Mouse (Mus musculus): ENCODE measurements around the gene Doxl2.
"Not testable (repeated sequence)": the region's sequence is repeated elsewhere in the genome, so short reads cannot be mapped to it uniquely, and the experiment has no call there.

The Doxl2 gene

DNA sequence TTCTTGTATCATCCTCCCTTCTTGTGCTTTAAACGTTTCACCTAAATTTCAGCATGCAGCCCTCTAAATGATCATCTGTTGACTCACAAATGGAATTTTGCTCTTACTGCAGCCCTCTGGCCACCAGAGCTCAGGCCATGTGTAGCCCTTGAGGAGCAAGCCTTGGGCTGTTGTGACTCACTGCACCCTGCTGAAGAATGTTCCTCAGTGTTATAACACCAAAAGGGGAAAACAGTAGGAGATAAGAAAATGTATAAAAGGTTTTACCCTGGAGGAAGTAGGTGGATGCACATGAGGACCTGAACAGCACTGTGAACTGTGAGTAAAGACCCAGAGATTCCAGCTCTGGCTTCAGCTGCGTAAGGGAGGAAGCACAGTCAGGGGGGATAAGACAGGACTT, at the start of gene Doxl2:
TSS of gene Doxl2 (plus strand) at position 301 of the 400 bp plus-strand sequence.
- DNase-seq (ENCODE audit: extremely low read depth, low read depth, low spot score) = no peak

DNA sequence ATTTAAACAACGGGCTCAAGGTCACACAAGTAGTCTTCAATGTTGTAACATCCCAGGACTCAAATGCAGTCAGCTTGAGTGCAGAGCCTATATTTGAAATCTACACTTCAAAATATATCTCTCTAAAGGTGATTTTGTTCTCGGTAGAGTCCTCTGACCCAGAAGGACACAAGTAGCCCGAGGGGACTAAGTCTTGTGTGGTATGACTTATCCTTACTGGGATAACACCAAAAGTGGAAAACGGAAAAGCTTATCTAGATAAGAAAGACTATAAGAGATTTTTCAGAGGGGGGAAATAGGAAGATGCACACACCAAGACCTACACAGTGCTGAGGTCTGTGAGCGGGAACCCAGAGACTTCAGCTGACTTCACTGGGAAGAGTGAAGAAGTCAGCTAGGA, 45.2 kb upstream of the Doxl2 start, which contains the start of gene 1600015I10Rik:
TSS of gene 1600015I10Rik (plus strand) at position 301 of the 400 bp plus-strand sequence.
- no peak for DNase-seq (ENCODE audit: extremely low read depth, low read depth, low spot score)

DNA sequence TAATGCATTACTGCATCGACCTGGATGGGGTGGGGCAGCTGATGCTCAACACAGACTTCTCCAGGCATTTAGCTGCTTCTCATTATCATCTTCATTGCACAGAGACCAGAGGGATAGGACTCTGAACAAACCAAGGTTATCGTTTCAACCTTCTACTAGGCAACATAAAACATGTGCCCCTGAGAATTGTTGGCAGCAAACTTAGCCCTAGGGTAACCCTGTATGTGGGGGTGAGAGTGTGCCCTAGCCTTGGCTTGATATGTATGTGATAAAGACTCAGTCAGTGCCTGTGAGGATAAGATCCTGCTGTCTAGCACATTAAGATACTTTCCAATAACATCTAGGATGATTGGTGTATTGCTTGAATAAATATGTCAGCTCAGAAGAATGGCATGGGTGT, 25.2 kb upstream of the Doxl2 start:
- DNase-seq (ENCODE audit: extremely low read depth, low read depth, low spot score) = no peak

DNA sequence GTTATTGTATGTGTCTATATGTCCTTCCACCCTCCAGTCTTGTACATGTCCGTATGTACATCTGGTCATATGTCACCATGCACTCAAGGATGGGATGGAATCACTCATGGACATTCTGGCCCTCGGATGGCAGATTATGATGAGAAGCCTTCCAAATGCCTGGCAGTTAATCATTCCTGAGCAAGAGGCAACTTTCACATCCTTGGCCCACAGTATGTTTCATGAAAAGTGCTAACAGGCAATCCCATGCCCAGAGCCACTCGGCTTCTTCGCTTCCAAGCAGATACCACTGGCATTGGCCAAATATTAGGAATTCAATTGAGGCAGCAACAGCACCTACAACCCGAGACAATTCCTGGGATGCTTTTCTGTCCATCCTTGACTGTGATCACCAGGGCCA, 24.1 kb upstream of the Doxl2 start:
- DNase-seq (ENCODE audit: extremely low read depth, low read depth, low spot score) = no peak

DNA sequence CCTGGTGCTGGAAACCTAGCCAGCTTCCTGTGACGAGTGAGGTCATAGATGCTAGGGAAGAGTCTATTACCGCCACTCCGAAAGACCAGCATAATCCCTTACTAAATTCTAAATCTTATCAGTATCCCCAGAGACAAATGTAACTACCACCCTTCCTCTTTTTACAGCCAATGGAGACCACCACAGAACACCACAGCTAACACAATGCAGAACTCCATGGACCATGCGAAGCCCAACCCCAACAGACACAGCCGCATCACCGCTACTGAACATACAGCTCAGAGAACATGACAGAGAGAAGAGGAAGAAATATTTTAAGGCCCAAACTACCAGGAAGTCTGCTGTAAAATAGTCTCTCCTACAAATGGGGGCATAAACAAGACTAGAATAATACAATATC, 23.1 kb upstream of the Doxl2 start:
- no peak for DNase-seq (ENCODE audit: extremely low read depth, low read depth, low spot score)

DNA sequence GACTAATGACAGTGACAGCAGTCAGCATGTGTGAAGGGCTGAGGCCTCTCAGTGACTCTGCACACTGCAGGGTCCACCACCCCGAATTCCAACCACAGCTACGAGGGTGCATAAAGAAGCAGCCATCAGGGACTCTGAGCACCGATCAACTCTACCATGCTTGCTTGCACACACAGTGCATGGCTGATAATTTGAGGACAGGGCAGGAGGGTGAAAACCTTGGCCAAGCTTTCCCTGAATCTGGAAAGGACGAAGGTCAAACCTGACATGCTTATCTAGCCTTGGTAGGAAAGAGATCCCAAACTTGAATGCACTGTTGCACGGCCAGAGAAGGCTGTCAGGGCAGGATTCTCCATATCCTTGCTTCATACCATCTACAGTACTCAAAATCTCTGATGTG, 21.5 kb upstream of the Doxl2 start:
- no peak for DNase-seq (ENCODE audit: extremely low read depth, low read depth, low spot score)

DNA sequence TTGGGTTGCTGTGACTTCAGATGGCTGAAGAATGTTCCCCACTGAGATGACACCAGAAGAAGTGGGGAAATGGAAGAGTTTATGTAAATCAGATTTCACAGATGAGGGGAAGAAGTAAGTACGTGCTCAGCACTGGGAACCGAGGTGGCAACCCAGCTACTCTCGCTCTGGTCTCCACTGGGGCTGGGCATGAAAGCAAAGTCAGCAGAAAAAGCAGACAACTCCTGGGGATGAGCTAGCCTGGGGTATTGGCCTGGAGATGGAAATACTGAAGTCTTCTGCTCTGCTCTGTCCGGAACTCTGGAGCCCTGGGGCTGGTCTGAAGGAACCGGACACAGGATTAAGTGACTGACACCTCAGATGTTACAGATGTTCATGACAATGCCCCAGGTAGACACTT, 20.6 kb upstream of the Doxl2 start:
- DNase-seq (ENCODE audit: extremely low read depth, low read depth, low spot score) = no peak

DNA sequence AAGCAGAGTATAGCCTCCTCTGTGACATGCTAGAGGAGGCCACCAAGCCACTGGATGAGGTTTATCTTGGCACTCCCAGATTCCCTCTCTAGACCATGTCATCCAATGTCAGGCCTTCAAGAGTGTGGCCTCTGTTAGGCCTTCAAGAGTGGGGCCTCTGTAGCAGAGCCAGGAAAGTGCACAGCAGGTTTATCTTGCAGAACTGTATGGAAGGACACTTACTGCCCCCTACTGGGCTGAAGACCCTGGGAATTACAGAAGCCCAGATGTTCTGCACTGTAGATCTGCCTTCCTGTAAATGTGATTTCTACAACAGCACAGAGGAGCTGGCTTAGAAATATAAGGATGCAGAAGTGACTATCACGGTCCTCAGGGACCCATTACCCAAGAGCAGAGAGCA, 19.8 kb upstream of the Doxl2 start:
- DNase-seq (ENCODE audit: extremely low read depth, low read depth, low spot score) = no peak

DNA sequence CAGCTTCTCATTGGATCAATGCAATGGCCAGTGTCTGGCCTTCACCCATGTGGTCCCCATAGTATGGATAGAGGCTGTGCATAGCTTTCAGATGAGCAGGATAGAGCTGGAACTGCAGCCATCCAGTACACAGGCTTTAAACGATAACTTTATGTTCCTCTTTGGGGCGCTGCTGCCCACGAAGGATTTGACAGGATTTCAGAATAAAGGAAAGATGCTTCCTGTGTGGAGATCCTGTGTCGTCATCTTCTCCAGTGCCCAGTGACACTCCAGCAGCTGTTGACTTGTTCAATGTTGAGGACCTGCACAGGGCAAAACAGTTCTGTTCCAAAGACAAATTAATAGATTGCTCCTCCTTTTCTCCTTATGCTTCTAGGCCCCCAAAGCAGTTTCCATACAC, 18.0 kb upstream of the Doxl2 start:
- no peak for DNase-seq (ENCODE audit: extremely low read depth, low read depth, low spot score)

DNA sequence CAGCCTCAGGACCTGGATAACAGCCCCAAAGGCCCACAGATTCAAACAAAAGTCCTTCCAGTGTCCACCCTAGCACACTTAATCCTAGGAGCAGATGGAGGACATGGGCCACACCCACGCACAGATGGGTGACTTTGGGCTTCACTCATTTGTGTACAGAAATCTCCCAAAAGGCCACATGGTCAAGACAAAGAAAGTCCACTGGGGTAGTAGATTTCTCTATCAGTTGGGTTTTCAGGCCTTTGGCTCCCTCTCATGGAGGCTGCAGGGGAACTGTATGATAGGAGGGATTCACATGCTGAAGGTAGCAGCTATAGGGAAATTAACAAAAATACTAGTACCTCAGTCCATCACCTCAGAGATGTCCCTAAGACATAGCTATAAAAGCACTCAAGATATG, 16.7 kb upstream of the Doxl2 start:
- no peak for DNase-seq (ENCODE audit: extremely low read depth, low read depth, low spot score)

DNA sequence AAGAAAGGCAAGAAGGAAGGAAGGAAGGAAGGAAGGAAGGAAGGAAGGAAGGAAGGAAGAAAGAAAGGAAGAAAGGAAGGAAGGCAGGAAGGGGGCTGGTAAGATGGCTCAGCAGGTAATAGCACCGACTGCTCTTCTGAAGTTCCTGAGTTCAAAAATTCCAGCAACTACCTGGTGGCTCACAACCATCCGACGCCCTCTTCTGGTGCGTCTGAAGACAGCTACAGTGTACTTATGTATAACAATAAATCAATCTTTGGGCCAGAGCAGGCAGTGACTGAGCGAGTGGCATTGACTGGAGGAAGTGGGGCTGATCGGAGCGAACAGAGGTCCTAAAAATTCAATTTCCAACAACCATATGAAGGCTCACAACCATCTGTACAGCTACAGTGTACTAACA, 15.6 kb upstream of the Doxl2 start:
- not testable (repeated sequence) for DNase-seq (ENCODE audit: extremely low read depth, low read depth, low spot score)

DNA sequence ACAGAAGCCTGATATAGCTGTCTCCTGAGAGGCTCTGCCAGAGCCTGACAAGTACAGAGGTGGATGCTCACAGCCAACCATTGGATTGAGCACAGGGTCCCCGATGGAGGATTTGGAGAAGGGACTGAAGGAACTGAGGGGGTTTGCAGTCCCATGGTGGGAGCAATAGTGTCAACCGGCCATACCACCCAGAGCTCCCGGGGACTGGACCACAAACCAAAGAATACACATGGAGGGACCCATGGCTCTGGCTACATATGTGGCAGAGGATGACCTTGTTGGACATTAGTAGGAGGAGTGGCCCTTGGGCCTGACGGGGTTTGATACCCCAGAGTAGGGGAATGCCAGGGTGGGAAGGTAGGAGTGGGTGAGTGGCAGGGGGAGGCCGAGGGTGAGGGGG, 8.1 kb upstream of the Doxl2 start:
- DNase-seq (ENCODE audit: extremely low read depth, low read depth, low spot score) = not testable (repeated sequence)

DNA sequence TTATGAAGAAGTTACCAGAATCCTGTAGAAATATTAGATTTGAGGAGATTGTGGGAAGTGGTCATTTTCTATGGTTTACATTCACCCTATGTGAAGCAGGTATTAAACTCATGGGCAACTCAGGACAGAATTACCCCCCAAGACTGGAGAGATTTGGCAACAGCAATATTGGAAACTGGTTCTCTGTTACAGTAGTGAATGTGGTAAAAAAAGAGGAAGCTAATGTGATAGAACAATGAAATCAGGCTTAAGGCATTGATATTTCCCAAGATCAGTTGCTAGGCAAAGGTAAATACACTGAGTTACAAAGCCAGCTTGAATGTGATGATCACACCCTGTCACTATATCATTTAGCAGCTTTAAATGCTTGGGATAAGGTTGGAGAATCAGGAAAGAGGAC, 6.9 kb upstream of the Doxl2 start:
- no peak for DNase-seq (ENCODE audit: extremely low read depth, low read depth, low spot score)

DNA sequence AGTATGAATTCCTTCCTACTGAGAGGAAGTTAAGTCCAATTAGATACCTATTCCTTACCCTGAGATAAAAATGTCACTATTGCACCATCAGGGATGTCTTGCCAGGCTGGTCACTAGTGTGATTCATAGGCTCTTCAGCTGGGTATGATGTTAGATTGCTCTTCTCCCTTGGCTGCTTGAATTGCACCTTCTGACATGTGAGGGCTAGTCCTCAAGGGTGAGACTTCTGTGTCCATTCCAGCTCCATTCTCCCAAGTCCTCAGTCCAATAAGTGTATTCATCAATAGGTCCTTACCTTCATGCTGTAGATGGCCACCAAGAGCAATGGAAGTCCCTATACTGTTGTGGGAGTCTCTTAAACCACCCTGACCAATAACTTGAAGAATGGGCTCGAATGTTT, 4.9 kb downstream of the Doxl2 start:
- DNase-seq (ENCODE audit: extremely low read depth, low read depth, low spot score) = no peak

DNA sequence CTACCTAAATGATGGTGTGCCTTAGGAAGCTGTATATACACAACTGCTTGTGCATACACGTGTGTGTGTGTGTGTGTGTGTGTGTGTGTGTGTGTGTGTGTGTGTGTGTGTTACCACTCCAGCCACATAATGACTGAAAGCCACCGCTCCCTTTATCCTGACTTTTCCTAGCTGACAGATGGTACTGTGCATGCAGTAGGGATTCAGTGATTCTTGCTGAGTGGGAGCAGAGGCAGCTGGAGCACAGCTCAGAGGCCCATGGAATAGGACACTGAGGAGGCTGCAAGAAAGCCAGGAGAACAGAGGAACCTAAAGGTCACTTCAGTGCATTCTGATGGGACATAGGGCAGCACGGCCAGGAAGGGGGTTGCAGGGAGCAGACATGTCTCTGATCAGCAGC, 7.5 kb downstream of the Doxl2 start:
- DNase-seq (ENCODE audit: extremely low read depth, low read depth, low spot score) = no peak

DNA sequence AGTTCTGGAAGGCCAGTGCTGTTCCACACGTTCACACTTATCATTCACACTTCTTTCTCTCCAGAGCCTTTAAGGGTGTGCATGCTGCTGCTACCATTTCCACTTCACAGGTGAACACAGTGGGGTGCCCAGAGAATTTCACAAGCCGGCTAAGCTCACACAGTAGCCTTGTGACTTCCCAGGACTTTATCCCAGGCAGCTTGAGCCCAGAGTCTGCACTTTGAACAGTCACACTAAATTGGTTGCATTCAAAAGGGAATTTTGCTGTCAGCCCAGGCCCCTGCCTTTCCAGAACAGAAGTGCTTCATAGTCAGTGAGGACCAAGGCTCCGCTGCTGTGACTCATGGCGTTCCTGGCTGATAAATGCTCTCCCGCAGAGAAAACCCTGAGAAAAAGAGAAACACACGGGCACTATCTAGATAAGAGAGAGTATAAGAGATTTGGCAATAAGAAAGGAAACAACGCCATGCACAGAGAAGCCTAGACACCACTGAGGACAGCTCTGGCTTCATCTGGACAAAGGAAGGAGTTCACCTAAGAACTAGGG, 11.8 kb downstream of the Doxl2 start, which contains the start of gene Svs1:
TSS of gene Svs1 (plus strand) at position 418 of the 547 bp plus-strand sequence.
- no peak for DNase-seq (ENCODE audit: extremely low read depth, low read depth, low spot score)

DNA sequence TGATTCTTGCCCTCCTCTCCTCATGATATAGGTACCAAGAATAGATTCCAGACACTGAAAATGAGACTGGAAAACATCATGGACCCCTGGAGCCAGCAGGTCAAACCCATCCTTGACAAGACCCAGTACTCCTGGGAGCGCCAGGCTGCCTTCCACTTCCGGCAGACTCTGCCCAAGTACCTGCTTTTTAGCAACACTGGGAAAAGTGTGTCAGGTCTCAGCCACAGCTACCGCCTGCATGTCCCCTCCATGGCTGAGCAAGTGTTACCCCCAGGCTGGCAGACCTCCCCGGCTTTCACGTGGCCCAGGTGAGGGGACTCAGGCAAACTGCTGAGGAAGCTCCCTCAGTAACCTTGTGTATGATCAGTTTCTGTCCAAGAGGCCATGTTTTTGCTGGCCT, 15.2 kb downstream of the Doxl2 start:
- DNase-seq (ENCODE audit: extremely low read depth, low read depth, low spot score) = no peak

DNA sequence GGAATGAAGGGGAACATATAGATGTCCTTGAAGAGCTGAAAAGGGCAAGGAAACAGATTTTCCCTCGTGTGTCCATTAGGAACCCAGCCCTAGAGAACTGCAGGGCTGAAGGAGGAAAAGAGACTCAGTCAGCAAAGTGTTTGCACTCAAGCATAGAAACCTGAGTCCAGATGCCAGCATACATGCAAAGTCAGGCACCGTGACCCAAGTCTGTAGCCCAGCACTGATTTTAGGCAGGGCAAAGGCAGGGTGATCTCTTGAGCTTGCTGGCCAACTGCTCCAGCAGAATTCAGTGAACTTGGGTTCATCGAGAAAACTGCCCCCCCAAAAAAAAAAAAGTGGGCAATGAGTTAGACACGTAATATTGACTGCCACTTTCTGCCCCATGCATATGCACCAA, 17.2 kb downstream of the Doxl2 start:
- DNase-seq (ENCODE audit: extremely low read depth, low read depth, low spot score) = no peak

DNA sequence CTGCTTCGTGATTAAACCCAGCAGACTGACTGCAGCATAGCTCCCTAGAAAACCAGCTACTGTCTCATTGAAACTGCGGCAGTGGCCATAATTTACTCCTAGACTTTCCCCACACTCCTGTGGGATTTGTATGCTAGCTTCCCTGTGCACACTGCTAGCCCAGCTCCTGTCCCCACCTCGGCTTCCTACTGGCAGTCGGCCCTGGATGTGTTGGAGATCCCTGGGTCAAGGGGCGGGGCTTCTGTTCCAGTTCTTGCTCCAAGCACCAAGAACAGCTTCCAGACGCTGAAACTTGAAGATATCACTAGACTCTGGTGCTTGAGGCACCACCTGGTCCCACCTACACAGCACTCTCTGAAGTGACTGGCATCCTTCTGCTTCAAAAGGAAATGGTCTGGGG, 23.4 kb downstream of the Doxl2 start:
- no peak for DNase-seq (ENCODE audit: extremely low read depth, low read depth, low spot score)

DNA sequence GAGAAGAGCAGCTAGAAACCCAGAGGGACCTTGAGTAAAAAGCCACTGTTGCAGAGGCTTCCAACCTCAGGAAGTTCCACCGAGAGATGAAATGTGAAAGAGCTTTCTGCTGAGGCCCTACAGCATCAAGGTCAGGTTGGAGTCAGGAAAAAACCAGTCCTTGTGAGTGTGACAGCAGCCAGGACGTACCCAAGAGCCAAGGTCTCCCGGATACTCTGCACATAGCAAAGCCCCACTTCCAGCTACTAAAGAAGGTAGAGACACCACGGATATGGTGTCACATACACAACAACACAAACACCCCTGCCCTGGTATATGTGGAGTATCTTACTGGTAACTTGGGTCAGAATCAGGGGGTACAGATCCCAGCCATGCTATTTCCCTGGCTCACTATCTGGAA, 24.0 kb downstream of the Doxl2 start:
- no peak for DNase-seq (ENCODE audit: extremely low read depth, low read depth, low spot score)

DNA sequence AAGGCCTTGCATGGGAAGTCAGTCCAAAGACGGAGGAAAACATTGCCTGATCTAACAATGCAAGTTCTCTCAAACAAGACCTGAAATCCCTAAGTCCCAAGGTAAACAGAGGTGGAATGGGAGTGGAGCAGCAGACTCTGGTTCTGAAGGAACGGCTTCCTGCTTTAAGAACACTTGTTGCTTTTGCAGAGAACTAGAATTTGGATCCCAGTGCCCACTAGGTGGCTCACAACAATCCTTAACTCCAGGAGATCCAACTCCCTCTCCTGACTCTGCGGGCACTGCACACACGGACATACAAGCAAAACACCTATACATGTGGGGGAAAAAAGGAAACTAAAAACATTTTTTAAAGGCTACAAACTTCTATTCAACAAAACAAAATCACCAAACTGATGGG, 28.6 kb downstream of the Doxl2 start:
- DNase-seq (ENCODE audit: extremely low read depth, low read depth, low spot score) = no peak

DNA sequence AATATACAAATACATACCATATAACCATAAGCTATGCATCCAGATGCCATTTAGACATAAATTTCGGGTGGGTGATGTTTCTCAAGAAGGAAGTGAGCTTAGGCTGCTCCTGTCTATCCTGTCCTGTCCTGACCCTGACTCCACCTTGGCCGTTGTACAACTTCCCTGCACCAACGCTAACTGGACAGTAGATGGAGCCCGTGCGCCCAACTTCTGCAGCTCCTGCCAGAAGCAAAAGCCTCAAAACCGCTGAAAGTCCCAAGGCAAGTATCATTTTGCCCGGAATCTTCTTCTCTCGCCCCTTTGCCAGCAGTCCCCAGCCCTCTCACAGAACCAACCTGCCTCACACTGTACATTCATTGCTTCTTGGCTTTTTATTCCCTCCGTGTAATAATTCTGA, 33.2 kb downstream of the Doxl2 start:
- no peak for DNase-seq (ENCODE audit: extremely low read depth, low read depth, low spot score)

DNA sequence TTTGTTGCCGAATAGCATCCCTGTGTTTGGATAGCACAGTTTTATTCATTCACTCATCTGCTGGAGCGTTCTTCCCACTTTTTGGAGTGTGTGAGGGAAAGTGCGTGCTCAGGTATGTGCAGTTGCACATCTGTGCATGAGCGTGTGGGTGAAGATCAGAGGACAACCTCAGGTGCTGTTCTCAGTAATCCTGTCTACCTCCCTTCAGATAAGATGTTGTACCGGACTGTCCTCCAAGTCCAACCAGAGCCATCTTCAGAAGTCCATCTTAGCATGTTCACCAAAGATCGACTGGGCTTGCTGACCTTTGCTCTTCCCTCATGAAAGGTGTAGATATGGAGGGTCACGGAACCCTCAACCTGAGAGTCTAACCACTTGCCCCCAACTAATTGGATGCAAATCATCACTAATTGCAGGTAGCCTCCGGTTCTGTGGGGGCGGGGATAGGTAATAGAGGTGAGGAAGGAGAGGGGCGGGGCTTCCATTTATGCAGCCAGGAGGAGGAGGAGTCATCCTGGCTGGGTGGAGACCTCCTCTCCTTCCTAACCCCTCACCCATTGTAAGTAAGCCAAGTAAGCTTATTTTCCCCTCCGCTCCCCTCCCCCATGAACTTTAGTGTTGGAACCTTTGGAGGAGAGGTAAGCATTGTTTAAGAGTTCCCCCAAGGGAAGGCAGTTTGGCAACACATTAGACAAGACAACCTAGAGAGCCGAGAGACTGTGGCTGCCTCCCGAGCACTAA, 33.8 kb downstream of the Doxl2 start:
- DNase-seq (ENCODE audit: extremely low read depth, low read depth, low spot score) = no peak

Data from fat pad, adult 2 months (tissue).